Comparison of ENCODE assay signal across 12 mouse cellular contexts in the genomic region with DNA sequence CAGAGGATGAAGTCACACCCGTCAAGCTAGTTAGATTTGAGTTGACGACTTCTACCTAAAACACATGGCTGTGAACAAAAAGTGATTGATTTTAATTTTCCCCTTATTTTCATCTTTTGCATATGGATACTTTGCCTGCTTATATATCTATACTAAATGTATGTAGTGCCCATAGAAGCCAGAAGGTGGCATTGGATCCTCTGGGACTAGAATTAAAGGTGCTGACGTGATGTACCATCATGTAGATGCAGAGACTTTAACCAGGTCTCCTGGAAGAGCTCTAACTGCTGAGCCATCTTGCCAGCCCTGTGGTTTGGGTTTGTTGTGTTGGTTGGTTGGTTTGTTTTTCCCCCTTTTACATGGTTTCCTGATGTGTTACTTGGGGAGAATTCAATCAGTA. TPM values are rescaled to one million over a fixed set of nuclear protein-coding genes. Genes with fewer than 3 reads are reported as not detected.
DNase-seq lines count a peak whose midpoint lies in the region; ATAC-seq lines count a peak whose summit lies in the region.
"Had no signal": no experiment of that assay in that cellular context is flagged by ENCODE, and none has a peak within 500 bp of the region (broad histone marks: within the 10 kb centered on the region; RNA-seq: fewer than 3 reads in every experiment).

No protein-coding gene starts in this region.

- H3K27me3 ChIP-seq in hindbrain, embryonic 14.5 days (ENCODE audit: control insufficient read depth, insufficient read depth, low read length), result no peaks in the 10 kb centered on the region
- no peaks in the 10 kb centered on the region for H3K27me3 ChIP-seq in hindbrain, embryonic 11.5 days (ENCODE audit: control insufficient read depth, insufficient read depth, low read length)
- H3K27me3 ChIP-seq: hindbrain, embryonic 15.5 days; midbrain, embryonic 12.5 days had no signal

- H3K9ac ChIP-seq in hindbrain, embryonic 14.5 days, result no peak overlapping the region
- no peak overlapping the region for H3K9ac ChIP-seq in hindbrain, embryonic 11.5 days (ENCODE audit: low read depth, low read length)
- H3K9ac ChIP-seq: hindbrain, embryonic 15.5 days; midbrain, embryonic 12.5 days had no signal

- H3K4me3 ChIP-seq in hindbrain, embryonic 14.5 days (replicated peaks; ENCODE audit: low read length), result no peak overlapping the region
- H3K4me3 ChIP-seq in hindbrain, embryonic 11.5 days (ENCODE audit: low read depth, low read length), result no peak overlapping the region
- H3K4me3 ChIP-seq: hindbrain, embryonic 15.5 days; midbrain, embryonic 12.5 days had no signal

- ATAC-seq in hindbrain, embryonic 14.5 days (ENCODE audit: low FRiP score), result no peak
- ATAC-seq in hindbrain, embryonic 11.5 days (ENCODE audit: low FRiP score), result no peak

- peaks cover 43% of the 10 kb centered on the region for H3K36me3 ChIP-seq in hindbrain, embryonic 14.5 days (replicated peaks; ENCODE audit: control insufficient read depth, insufficient read depth)
- no peaks in the 10 kb centered on the region for H3K36me3 ChIP-seq in hindbrain, embryonic 11.5 days (ENCODE audit: control insufficient read depth, insufficient read depth, low read length)

- H3K9me3 ChIP-seq in hindbrain, embryonic 14.5 days (ENCODE audit: control insufficient read depth, low read length), result no peaks in the 10 kb centered on the region
- H3K9me3 ChIP-seq in hindbrain, embryonic 11.5 days (ENCODE audit: control insufficient read depth, low read length), result no peaks in the 10 kb centered on the region
- H3K9me3 ChIP-seq: hindbrain, embryonic 15.5 days; midbrain, embryonic 12.5 days had no signal

- no peaks in the 10 kb centered on the region for H3K4me1 ChIP-seq in hindbrain, embryonic 14.5 days (replicated peaks; ENCODE audit: control insufficient read depth, insufficient read depth, low read length)
- no peaks in the 10 kb centered on the region for H3K4me1 ChIP-seq in hindbrain, embryonic 11.5 days (replicated peaks; ENCODE audit: control insufficient read depth, insufficient read depth, low read length)
- H3K4me1 ChIP-seq: hindbrain, embryonic 15.5 days; midbrain, embryonic 12.5 days had no signal

- 79% methylated on average over 3 of the region's 3 CpGs for whole genome bisulfite sequencing in hindbrain, embryonic 14.5 days
- WGBS in hindbrain, embryonic 11.5 days, result 81% methylated on average over 3 of the region's 3 CpGs

- no peak overlapping the region for H3K4me2 ChIP-seq in hindbrain, embryonic 14.5 days (replicated peaks)
- H3K4me2 ChIP-seq in hindbrain, embryonic 11.5 days (replicated peaks; ENCODE audit: low read depth, low read length), result no peak overlapping the region
- H3K4me2 ChIP-seq: hindbrain, embryonic 15.5 days; midbrain, embryonic 12.5 days had no signal

- peak; percentile 32 for DNase-seq in hindbrain, embryonic 14.5 days (ENCODE audit: low spot score)
- DNase-seq in hindbrain, embryonic 11.5 days (ENCODE audit: low spot score), result no peak
- peak; percentile 29 for DNase-seq in testis, postnatal 10 days (ENCODE audit: low spot score)
- DNase-seq in testis, postnatal 14 days (ENCODE audit: low spot score), result no peak
- DNase-seq in R1 (ENCODE audit: low read depth, low spot score), result peak; percentile 19
- DNase-seq in retina, postnatal 7 days (ENCODE audit: low read depth, low spot score), result peak; percentile 4
- no peak for DNase-seq in right cerebral cortex, postnatal 4 days
- DNase-seq in kidney, adult 8-10 months, result no peak
- DNase-seq: cerebellum, adult 11 months had no signal

- no peak overlapping the region for H3K27ac ChIP-seq in hindbrain, embryonic 14.5 days
- no peak overlapping the region for H3K27ac ChIP-seq in hindbrain, embryonic 11.5 days (ENCODE audit: low read depth, low read length)
- H3K27ac ChIP-seq: hindbrain, embryonic 15.5 days; midbrain, embryonic 12.5 days had no signal

RNA-seq across cellular contexts. Expression of gene Fgfr1op, which starts 32.4 kb away (rescaled TPM):
- polyA plus RNA-seq in hindbrain, embryonic 14.5 days (2014; fragmentation: Nextera tagmentation; extraction: Ambion mirVana), result 32.2 and 39.6 TPM in 2 replicates
- 45.9 and 51.2 TPM in 2 replicates for polyA plus RNA-seq in hindbrain, embryonic 11.5 days (2014; fragmentation: Nextera tagmentation; extraction: Ambion mirVana)

RNA-seq across cellular contexts. Expression of gene Ccr6, which starts 38.2 kb away (rescaled TPM):
- not detected in 2 replicates for polyA plus RNA-seq in hindbrain, embryonic 14.5 days (2014; fragmentation: Nextera tagmentation; extraction: Ambion mirVana)
- not detected in 2 replicates for polyA plus RNA-seq in hindbrain, embryonic 11.5 days (2014; fragmentation: Nextera tagmentation; extraction: Ambion mirVana)
- polyA plus RNA-seq: hindbrain, embryonic 15.5 days; limb, embryonic 14.5 days; midbrain, embryonic 12.5 days had no signal

RNA-seq across cellular contexts. Expression of gene Rnaset2a, which starts 49.8 kb away (rescaled TPM):
- 18.7 and 20.0 TPM in 2 replicates for polyA plus RNA-seq in hindbrain, embryonic 14.5 days (2014; fragmentation: Nextera tagmentation; extraction: Ambion mirVana)
- polyA plus RNA-seq in hindbrain, embryonic 11.5 days (2014; fragmentation: Nextera tagmentation; extraction: Ambion mirVana), result 14.9 and 15.9 TPM in 2 replicates

RNA-seq across cellular contexts. Expression of gene Gm49673, which starts 50.1 kb away (rescaled TPM):
- polyA plus RNA-seq in hindbrain, embryonic 14.5 days (2014; fragmentation: Nextera tagmentation; extraction: Ambion mirVana), result 0.12 and 0.27 TPM in 2 replicates
- polyA plus RNA-seq in hindbrain, embryonic 11.5 days (2014; fragmentation: Nextera tagmentation; extraction: Ambion mirVana), result 0.96 TPM in 1 of 2 replicates, not detected in the other
- polyA plus RNA-seq: midbrain, embryonic 12.5 days had no signal

Comparison
In these comparisons a context has a peak if more than half of its experiments do, and no peak if none do; other contexts are left out.
1. DNase-seq: peak in hindbrain, embryonic 14.5 days (single experiment), testis, postnatal 10 days (single experiment), R1 (single experiment) and retina, postnatal 7 days (single experiment); none in hindbrain, embryonic 11.5 days (single experiment), testis, postnatal 14 days (single experiment), right cerebral cortex, postnatal 4 days (single experiment) and kidney, adult 8-10 months (0 of 2).